Mouse (Mus musculus) lung, adult 2 months (tissue): Measurements from ENCODE around the gene Efhb. TPM values are rescaled to one million over a fixed set of nuclear protein-coding genes. Genes with fewer than 3 reads are reported as not detected.

Experiments
- DNase-seq: peaks from one replicate; pipeline ENCODE4 v3.0.0; 2022
- H3K4me1 ChIP-seq: fragments of 200-500 bp; 2 replicates; pipeline ENCODE4 v1.6.1; 2011; ENCODE audit warnings: low read length; ENCODE audit not compliant: control insufficient read depth, insufficient read depth
- H3K4me3 ChIP-seq: fragments of 200-500 bp; replicated peaks from 2 replicates; pipeline ENCODE3; 2011; ENCODE audit warnings: low read depth, mild to moderate bottlenecking, control low read depth, low read length; ENCODE audit errors: extremely low read depth
- CTCF ChIP-seq: fragments of 200-500 bp; IDR thresholded peaks from 2 replicates; pipeline ENCODE4 v1.5.1; 2011; ENCODE audit warnings: mild to moderate bottlenecking, low read length, control low read depth; ENCODE audit not compliant: insufficient read depth
- POLR2A ChIP-seq: fragments of 200-500 bp; IDR thresholded peaks from 2 replicates; pipeline ENCODE4 v1.6.1; 2011; ENCODE audit warnings: low read depth, mild to moderate bottlenecking, control low read depth, low read length, borderline replicate concordance; ENCODE audit errors: extremely low read depth
- WGBS: fragments of 180-500 bp; shearing (Covaris S2); methylation state at CpG from one replicate; pipeline ENCODE4 v1.1.7; 2018; 5-methylcytosine and 5-hydroxymethylcytosine counted together
- polyA plus RNA-seq: library from polyadenylated mRNA; depleted of rRNA; stranded (reverse); fragments of >200 nt; gene quantifications from 2 replicates; pipeline ENCODE4 v1.2.3, GENCODE M21; 2012; rRNA removed

Efhb gene
- polyA plus RNA-seq, 1 experiment = 1.0 TPM

GRCm38 (mm10) chr17:53387581-53388473 lies 75.3 kb downstream of the Efhb start:
- Histone ChIP-seq H3K4me3 (no peak overlapping the region), H3K4me1 (no peaks in the 10 kb centered on the region)
- TF ChIP-seq POLR2A (no peak), CTCF (no peak)
- DNase-seq = no peak
- WGBS = 39% methylated on average over 6 of the region's 6 CpGs

- Histone ChIP-seq H3K4me1 (no peaks in the 10 kb centered on the region), H3K4me3 (no peak overlapping the region)
- 73% methylated on average over 6 of the region's 6 CpGs for WGBS
- no peak for DNase-seq
- TF ChIP-seq POLR2A = no peak
- TF ChIP-seq CTCF = no peak
Observed at GRCm38 (mm10) chr17:53386863-53387262, 76.3 kb downstream of the Efhb start.

GRCm38 (mm10) chr17:53364111-53364510 lies 99.0 kb downstream of the Efhb start:
- no peak overlapping the region for H3K4me3 ChIP-seq
- TF ChIP-seq CTCF (no peak), POLR2A (no peak)
- WGBS = 85% methylated on average over 6 of the region's 6 CpGs
- H3K4me1 ChIP-seq = no peaks in the 10 kb centered on the region
- no peak for DNase-seq

Other genes starting within 250 kb of the Efhb start
- gene Rab5a, start 15.9 kb upstream of the Efhb start, polyA plus RNA-seq = 8.9 and 13.5 TPM in 2 replicates
- gene Pp2d1, start 76.1 kb upstream of the Efhb start, polyA plus RNA-seq = not detected in 2 replicates
- 11.2 and 15.3 TPM in 2 replicates for gene Kat2b, start 103.5 kb upstream of the Efhb start, polyA plus RNA-seq
- gene Sgo1, start 226.0 kb upstream of the Efhb start, polyA plus RNA-seq = 0.09 and 0.14 TPM in 2 replicates